Mouse (Mus musculus): ENCODE data around the gene Hist2h3c1.
"Not testable (repeated sequence)": the region's sequence is repeated elsewhere in the genome, so short reads cannot be mapped to it uniquely, and the experiment has no call there.

Gene Hist2h3c1

DNA sequence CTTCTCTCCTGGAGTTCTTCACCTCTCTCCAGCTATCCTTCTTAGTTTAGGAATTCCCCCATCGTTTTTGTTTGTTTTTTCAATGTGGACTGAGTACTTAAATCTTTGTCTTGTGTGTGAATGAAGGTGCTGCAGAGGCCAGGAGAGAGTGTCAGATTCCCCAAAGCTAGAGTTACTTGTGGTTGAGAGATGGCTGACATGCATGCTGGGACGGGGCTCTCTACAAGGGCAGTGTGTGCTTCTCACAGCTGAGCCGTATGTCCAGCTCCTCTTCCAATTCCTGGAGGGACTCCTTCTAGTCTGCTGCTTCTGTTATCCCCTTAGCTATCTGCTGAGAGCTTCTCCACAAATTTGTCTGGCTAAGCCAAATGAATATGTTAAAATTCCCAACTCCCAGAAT lies 10.6 kb upstream of the Hist2h3c1 start:
- DNase-seq = no peak

GRCm38 (mm10) chr3:96236834-96237334 lies 9.6 kb upstream of the Hist2h3c1 start:
- no peak for DNase-seq

DNA sequence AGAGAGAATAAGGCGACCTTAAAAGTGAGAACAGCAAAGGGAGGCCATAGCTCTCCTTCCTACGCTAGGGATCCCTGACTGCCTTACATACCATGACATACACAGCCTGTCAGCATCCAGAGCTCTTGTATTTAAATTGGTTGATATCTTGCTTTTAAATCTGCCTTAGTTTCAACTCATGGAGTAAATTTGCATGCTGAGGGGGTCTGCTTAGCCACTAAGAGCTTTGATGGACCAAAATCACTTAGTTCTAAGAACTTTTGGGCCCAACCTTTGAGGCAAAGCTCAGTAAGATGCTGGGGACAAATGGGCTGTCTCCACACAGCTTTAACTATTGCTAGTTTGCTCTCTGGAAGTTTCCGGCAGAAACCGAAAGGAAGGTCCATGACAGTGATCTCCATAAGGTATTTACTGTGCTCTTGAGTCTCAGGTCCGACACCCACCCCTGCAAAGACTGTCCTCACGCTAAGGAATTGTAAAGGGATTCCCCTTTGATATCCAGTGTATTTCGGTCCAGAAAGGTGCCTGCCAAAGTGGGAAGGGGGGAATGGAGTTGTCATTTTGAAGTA lies 9.1 kb upstream of the Hist2h3c1 start:
- no peak for DNase-seq

DNA sequence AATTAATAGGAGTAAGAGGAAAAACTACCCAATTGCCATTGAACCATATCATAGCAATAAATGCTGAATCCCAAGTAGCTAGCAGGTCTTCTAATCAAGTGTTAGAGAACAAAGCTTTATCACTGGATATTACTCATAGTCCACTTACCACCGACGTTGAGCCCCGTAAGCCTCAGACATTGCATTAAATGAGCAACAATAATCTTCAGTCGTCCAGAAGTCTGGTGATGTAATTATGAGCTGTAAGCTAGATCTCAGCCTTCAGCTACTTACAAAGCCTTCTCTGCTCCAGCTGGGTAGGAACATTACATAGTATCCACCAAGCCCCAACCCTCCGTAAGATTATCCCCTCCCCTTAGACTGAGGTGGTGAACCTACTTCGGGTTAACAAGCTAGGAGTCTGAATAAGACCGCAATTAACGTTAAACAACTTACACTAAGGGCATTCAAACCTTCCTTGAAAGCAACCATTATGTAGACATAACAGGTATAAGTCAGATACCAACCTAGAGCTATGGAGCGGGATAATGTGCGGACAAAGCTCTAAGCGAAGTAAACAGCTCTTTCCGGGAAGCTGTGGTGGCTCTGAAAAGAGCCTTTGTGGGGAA lies 8.5 kb upstream of the Hist2h3c1 start:
- no peak for DNase-seq

- peak; percentile 53 for DNase-seq
Measured at GRCm38 (mm10) chr3:96238954-96239793, 7.3 kb upstream of the Hist2h3c1 start, which contains the start of gene Hist2h3c2. TSS of gene Hist2h3c2 (minus strand) at chr3:96239127.

DNA sequence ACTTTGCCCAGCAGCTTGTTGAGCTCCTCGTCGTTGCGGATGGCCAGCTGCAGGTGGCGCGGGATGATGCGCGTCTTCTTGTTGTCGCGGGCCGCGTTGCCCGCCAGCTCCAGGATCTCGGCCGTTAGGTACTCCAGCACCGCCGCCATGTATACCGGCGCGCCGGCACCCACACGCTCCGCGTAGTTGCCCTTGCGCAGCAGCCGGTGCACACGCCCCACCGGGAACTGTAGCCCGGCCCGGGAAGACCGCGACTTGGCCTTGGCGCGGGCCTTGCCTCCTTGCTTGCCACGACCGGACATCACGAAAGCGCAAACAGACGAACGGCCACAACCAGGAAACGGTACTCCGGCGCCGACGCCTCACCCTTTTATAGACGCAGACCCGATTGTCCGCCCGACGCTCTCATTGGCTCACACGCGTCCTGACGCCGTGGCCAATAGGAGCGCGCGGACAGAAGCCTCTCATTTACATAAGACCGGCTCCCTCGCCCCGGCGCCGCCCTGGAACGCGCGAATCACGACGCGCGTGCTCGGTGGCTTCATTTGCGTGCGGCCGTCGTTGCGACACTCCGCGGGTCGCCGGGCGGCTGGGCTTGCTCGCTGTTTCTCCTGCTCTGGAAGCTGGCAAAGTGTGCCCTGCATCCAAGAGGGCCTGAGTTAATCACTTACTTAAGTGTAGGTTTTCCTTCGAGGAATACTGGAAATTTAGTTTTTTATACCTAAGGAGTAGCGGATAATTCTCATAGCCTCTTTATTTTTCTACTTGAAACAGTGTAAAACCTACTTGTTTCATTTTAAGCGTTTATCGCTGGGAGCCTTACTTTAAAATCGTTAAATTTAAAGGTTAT lies 6.3 kb upstream of the Hist2h3c1 start, which contains the start of gene Hist2h2aa2:
Hist2h2aa2 (minus strand) TSS at position 328 of the 850 bp plus-strand sequence.
- peak; percentile 98 for DNase-seq

GRCm38 (mm10) chr3:96240799-96241197 lies 5.7 kb upstream of the Hist2h3c1 start:
- no peak for DNase-seq

DNA sequence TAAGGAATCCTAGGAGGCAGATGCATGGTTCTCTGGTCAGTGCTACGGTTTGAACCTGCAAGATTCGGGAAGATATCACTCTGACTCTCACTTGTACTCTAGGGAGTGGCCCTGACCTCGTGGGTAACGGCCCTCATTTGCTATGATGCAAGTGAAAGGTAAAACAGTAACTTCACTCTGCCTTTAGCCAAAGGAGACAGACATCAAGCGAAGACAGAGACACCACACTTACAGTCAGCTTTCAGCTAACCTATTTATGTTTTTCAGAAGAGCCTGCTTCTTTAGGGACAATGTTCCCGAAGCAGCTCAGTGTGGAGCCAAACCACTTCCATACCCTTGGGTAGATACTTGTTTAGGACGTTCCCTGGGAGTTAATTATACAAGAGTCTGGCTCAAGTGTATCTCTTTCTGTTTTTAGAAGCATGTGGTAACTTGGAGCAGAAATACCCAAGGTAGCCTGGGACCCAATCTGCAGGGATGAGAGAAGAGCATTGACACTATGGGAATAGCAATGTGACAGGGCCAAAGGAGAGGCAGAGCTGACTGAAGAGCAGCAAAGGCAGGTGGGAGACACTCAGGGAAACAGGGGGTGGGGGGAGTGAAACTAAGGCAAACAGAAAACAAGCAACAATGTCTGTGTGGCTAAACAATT lies 2.4 kb upstream of the Hist2h3c1 start:
- DNase-seq = peak; percentile 15

GRCm38 (mm10) chr3:96245003-96245886 lies 1.2 kb upstream of the Hist2h3c1 start, which contains the start of gene Hist2h2aa1:
TSS of gene Hist2h2aa1 (plus strand) at chr3:96245497.
- DNase-seq = peak; percentile 89

DNA sequence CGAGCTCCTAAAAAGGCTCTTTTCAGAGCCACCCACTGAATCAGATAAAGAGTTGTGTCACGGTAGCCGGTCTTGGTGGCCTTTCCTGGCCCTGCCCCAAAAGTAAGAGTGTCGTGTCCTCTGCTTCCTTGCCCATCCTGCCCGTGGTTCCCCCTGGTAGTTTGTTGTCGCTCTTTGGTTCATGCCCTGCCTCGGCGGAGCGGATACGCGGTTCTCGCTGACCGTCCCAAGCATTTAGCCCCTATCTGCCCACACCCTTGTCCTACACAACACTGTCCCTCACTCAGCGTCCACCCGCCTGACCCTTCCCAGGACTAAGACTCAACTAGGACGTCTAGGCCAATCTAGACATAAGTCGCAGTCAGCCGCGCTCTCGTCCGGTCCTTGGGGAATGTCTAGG lies 467 bp upstream of the Hist2h3c1 start:
- not testable (repeated sequence) for DNase-seq

DNA sequence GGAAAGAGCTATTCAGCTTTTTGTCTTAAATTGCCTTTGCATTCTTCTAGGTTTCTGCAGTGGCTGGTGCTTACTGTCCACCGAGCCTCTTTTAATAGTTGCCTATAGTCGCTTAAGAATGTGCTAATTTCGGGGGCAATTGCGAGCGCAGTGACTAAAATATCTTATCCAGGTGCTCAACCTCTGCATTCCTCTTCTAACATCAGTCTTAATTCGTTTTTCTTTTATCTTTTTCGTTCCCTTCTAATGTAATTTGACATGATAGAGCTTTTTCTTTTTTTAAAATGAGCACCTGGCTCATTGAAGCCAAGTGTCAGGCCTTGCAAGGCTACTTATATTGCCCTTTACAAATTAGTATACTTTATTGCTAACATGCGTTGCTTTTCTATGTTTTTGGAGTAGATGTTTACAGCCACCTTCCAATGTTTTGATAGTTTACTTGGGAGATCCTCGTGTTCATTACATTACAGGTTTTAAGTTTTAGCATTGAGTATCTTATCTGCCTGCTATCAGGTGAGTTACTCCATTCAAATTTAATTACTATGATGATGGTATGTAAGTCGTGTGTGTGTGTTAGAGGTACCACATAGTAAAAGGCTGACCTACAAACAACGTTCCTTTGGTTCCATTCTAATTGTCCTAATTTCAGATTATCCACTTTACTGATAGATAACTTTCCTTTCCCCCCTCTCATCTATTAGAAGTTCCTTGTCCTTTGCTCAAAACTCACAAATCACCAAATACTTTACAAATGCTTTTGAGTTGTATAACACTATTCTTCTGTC lies 1.1 kb downstream of the Hist2h3c1 start:
- DNase-seq = no peak

- DNase-seq = no peak
Measured at GRCm38 (mm10) chr3:96248141-96249033, 1.9 kb downstream of the Hist2h3c1 start.

- no peak for DNase-seq
Measured at GRCm38 (mm10) chr3:96249034-96249345, 2.5 kb downstream of the Hist2h3c1 start.

DNA sequence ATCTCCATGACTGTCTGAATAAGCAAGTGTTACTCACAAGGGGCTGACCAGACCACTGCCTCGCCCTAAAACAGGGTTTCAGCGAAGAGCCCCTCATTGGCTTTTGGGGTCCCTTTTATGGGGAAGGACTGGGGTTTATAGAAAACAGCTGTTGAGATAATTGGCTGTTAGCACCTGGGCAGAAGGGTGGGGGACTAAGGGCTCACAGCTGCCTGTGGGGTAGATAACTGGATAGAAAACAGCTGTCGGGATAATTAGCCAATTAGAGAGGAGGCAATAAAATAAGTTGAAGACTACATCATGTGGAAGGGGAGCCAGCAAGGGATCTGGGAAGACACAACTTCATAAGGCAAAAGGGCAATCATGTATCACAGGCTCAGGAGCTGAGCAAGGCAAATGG lies 4.4 kb downstream of the Hist2h3c1 start:
- DNase-seq = no peak

GRCm38 (mm10) chr3:96251787-96252186 lies 5.3 kb downstream of the Hist2h3c1 start:
- no peak for DNase-seq

- no peak for DNase-seq
Measured at GRCm38 (mm10) chr3:96254683-96255355, 8.3 kb downstream of the Hist2h3c1 start.

DNA sequence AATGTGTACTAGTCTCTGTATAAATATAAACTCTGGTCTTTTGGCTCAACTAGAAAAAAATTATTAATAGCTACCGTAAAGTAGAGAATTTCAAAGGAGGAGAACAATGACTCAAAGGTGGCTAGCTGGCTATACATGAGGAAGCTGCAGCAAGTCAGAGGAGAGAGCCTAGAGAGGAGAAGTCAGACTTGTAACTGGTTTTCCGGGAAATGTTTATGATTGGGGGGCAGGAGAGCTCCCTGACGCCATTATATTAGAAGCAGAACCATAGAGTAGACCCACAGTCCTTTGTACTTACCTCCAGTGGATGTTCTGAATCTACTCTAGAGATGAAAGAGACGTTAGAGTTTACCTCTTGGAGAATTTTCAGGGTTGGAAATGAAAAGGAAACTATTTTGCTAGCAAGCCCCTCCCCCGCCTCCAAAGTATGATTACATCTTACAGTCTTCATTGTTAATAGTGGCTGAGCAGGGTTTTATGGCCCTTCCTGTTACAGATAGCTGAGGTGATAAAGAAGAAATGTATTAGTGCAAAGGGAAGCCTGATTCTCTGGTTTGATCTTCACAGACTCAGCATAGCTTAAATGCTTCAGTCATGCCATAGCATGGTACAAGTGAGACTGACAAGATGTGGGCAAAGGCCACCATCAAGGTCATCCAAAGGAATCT lies 9.6 kb downstream of the Hist2h3c1 start:
- no peak for DNase-seq

- DNase-seq = no peak
Measured at GRCm38 (mm10) chr3:96257190-96257589, 10.7 kb downstream of the Hist2h3c1 start.

Data from kidney, adult 18-20 months (tissue).